Comparison of ENCODE assay signal across 21 mouse cellular contexts in genomic region chr10:94620561-94620960, GRCm38 (mm10).
DNase-seq lines count a peak whose midpoint lies in the region; ATAC-seq and TF ChIP-seq lines count a peak whose summit lies in the region.
"Had no signal": no experiment of that assay in that cellular context is flagged by ENCODE, and none has a peak within 500 bp of the region (broad histone marks: within the 10 kb centered on the region; RNA-seq: fewer than 3 reads in every experiment).

No protein-coding gene starts in this region.

- H3K4me1 ChIP-seq in forebrain, embryonic 10.5 days: peaks cover 37% of the 10 kb centered on the region
- H3K4me1 ChIP-seq in forebrain, embryonic 13.5 days: peaks cover 37% of the 10 kb centered on the region
- peaks cover 42% of the 10 kb centered on the region for H3K4me1 ChIP-seq in hindbrain, embryonic 13.5 days (replicated peaks)
- H3K4me1 ChIP-seq in hindbrain, postnatal 0 days (ENCODE audit: insufficient read depth, low read length): peaks cover 28% of the 10 kb centered on the region
- peaks cover 37% of the 10 kb centered on the region for H3K4me1 ChIP-seq in midbrain, embryonic 12.5 days
- H3K4me1 ChIP-seq in midbrain, embryonic 16.5 days (ENCODE audit: control insufficient read depth, insufficient read depth, low read length): peaks cover 38% of the 10 kb centered on the region
- H3K4me1 ChIP-seq: intestine, embryonic 15.5 days had no signal

- H3K27me3 ChIP-seq in forebrain, embryonic 10.5 days (ENCODE audit: poor library complexity, severe bottlenecking): peaks cover 53% of the 10 kb centered on the region
- no peaks in the 10 kb centered on the region for H3K27me3 ChIP-seq in forebrain, embryonic 13.5 days
- peaks cover 7% of the 10 kb centered on the region; the same call in 1 of the 2 replicates for H3K27me3 ChIP-seq in hindbrain, embryonic 13.5 days
- no peaks in the 10 kb centered on the region for H3K27me3 ChIP-seq in hindbrain, postnatal 0 days (ENCODE audit: insufficient read depth, low read length)
- no peaks in the 10 kb centered on the region for H3K27me3 ChIP-seq in midbrain, embryonic 12.5 days
- no peaks in the 10 kb centered on the region for H3K27me3 ChIP-seq in midbrain, embryonic 16.5 days (ENCODE audit: control insufficient read depth, insufficient read depth, low read depth, low read length)

- no peak overlapping the region for H3K4me3 ChIP-seq in forebrain, embryonic 10.5 days
- no peak overlapping the region for H3K4me3 ChIP-seq in forebrain, embryonic 13.5 days
- no peak overlapping the region for H3K4me3 ChIP-seq in hindbrain, embryonic 13.5 days
- no peak overlapping the region for H3K4me3 ChIP-seq in hindbrain, postnatal 0 days (ENCODE audit: low read length)
- no peak overlapping the region for H3K4me3 ChIP-seq in midbrain, embryonic 12.5 days
- no peak overlapping the region for H3K4me3 ChIP-seq in midbrain, embryonic 16.5 days (ENCODE audit: low read depth, low read length)
- H3K4me3 ChIP-seq: embryonic facial prominence, embryonic 12.5 days; forebrain, embryonic 12.5 days; heart, embryonic 15.5 days; intestine, embryonic 15.5 days had no signal

- H3K27ac ChIP-seq in forebrain, embryonic 10.5 days: 0 out of 2 replicates have a peak overlapping the region, but pooled peaks have one; percentile 16
- no peak overlapping the region; the same call in 1 of the 2 replicates for H3K27ac ChIP-seq in forebrain, embryonic 13.5 days
- H3K27ac ChIP-seq in hindbrain, embryonic 13.5 days: peak overlapping the region; percentile 35; the same call in 1 of the 2 replicates
- H3K27ac ChIP-seq in hindbrain, postnatal 0 days: no peak overlapping the region
- H3K27ac ChIP-seq in midbrain, embryonic 12.5 days (replicated peaks): peak overlapping the region; percentile 46; the same call in 1 of the 2 replicates
- no peak overlapping the region for H3K27ac ChIP-seq in midbrain, embryonic 16.5 days (ENCODE audit: low read length)
- H3K27ac ChIP-seq: embryonic facial prominence, embryonic 12.5 days; heart, embryonic 15.5 days; intestine, embryonic 15.5 days had no signal

- H3K9me3 ChIP-seq in forebrain, embryonic 10.5 days: no peaks in the 10 kb centered on the region
- H3K9me3 ChIP-seq in forebrain, embryonic 13.5 days (replicated peaks): no peaks in the 10 kb centered on the region
- no peaks in the 10 kb centered on the region for H3K9me3 ChIP-seq in hindbrain, embryonic 13.5 days
- H3K9me3 ChIP-seq in hindbrain, postnatal 0 days (ENCODE audit: low read length): no peaks in the 10 kb centered on the region
- H3K9me3 ChIP-seq in midbrain, embryonic 12.5 days: no peaks in the 10 kb centered on the region
- H3K9me3 ChIP-seq in midbrain, embryonic 16.5 days (replicated peaks; ENCODE audit: control insufficient read depth, low read length, poor library complexity, severe bottlenecking): no peaks in the 10 kb centered on the region
- H3K9me3 ChIP-seq: embryonic facial prominence, embryonic 12.5 days; forebrain, embryonic 12.5 days; heart, embryonic 15.5 days; intestine, embryonic 15.5 days had no signal

- no peak for TF ChIP-seq CTCF in hindbrain, postnatal 0 days (IDR thresholded peaks at IDR 0.05; ENCODE audit: low read depth)

- no peak overlapping the region for H3K9ac ChIP-seq in forebrain, embryonic 13.5 days
- H3K9ac ChIP-seq in hindbrain, embryonic 13.5 days: no peak overlapping the region
- no peak overlapping the region for H3K9ac ChIP-seq in hindbrain, postnatal 0 days (replicated peaks; ENCODE audit: low read length)
- H3K9ac ChIP-seq in midbrain, embryonic 12.5 days (replicated peaks): no peak overlapping the region
- H3K9ac ChIP-seq in midbrain, embryonic 16.5 days (ENCODE audit: low read depth, low read length): no peak overlapping the region
- H3K9ac ChIP-seq: embryonic facial prominence, embryonic 12.5 days; forebrain, embryonic 12.5 days; forebrain, postnatal 0 days; heart, embryonic 15.5 days; intestine, embryonic 15.5 days had no signal

- H3K36me3 ChIP-seq in forebrain, embryonic 10.5 days (replicated peaks): no peaks in the 10 kb centered on the region
- H3K36me3 ChIP-seq in forebrain, embryonic 13.5 days (ENCODE audit: poor library complexity, severe bottlenecking): no peaks in the 10 kb centered on the region
- H3K36me3 ChIP-seq in hindbrain, embryonic 13.5 days: no peaks in the 10 kb centered on the region
- no peaks in the 10 kb centered on the region for H3K36me3 ChIP-seq in hindbrain, postnatal 0 days (ENCODE audit: insufficient read depth, low read length)
- no peaks in the 10 kb centered on the region for H3K36me3 ChIP-seq in midbrain, embryonic 12.5 days
- no peaks in the 10 kb centered on the region for H3K36me3 ChIP-seq in midbrain, embryonic 16.5 days (ENCODE audit: control insufficient read depth, insufficient read depth, low read length)
- H3K36me3 ChIP-seq: embryonic facial prominence, embryonic 12.5 days; forebrain, embryonic 12.5 days; heart, embryonic 15.5 days; intestine, embryonic 15.5 days had no signal

- H3K4me2 ChIP-seq in forebrain, embryonic 13.5 days: no peak overlapping the region
- no peak overlapping the region for H3K4me2 ChIP-seq in hindbrain, embryonic 13.5 days
- H3K4me2 ChIP-seq in hindbrain, postnatal 0 days (ENCODE audit: low read depth, low read length): no peak overlapping the region
- H3K4me2 ChIP-seq in midbrain, embryonic 12.5 days (replicated peaks): no peak overlapping the region
- no peak overlapping the region for H3K4me2 ChIP-seq in midbrain, embryonic 16.5 days (ENCODE audit: low read length)
- H3K4me2 ChIP-seq: heart, embryonic 11.5 days; heart, embryonic 15.5 days; intestine, embryonic 15.5 days had no signal

- no peak for DNase-seq in forebrain, embryonic 10.5 days (ENCODE audit: extremely low spot score, low spot score)
- no peak for DNase-seq in hindbrain, postnatal 0 days (ENCODE audit: low spot score)
- no peak for DNase-seq in adrenal gland, adult 2 months
- DNase-seq: adrenal gland, postnatal 14 days; B cell, adult 2 months; cerebellum, adult 9-10 months; cerebellum, postnatal 25 days; forebrain, postnatal 0 days; gastrocnemius, postnatal 36 days; heart, adult 18-20 months; heart, postnatal 14 days had no signal

- 65% methylated on average over 6 of the region's 6 CpGs for WGBS in forebrain, embryonic 10.5 days
- 66% methylated on average over 6 of the region's 6 CpGs for WGBS in forebrain, embryonic 13.5 days
- WGBS in hindbrain, embryonic 13.5 days: 62% methylated on average over 6 of the region's 6 CpGs
- WGBS in hindbrain, postnatal 0 days: 52% methylated on average over 6 of the region's 6 CpGs
- 68% methylated on average over 6 of the region's 6 CpGs for WGBS in midbrain, embryonic 12.5 days
- 65% methylated on average over 6 of the region's 6 CpGs for WGBS in midbrain, embryonic 16.5 days

- ATAC-seq in forebrain, embryonic 13.5 days: no peak
- ATAC-seq in hindbrain, embryonic 13.5 days (ENCODE audit: low FRiP score): no peak
- ATAC-seq in hindbrain, postnatal 0 days: no peak
- no peak for ATAC-seq in midbrain, embryonic 12.5 days (ENCODE audit: low FRiP score, low read depth)
- no peak for ATAC-seq in midbrain, embryonic 16.5 days
- ATAC-seq: CD4-positive, CD25-positive, alpha-beta regulatory T cell, adult 4 months; forebrain, postnatal 0 days; intestine, embryonic 15.5 days had no signal

Comparison
In these comparisons a context has a peak if more than half of its experiments do, and no peak if none do; other contexts are left out.
1. H3K27ac ChIP-seq: peak in forebrain, embryonic 10.5 days (single experiment), hindbrain, embryonic 13.5 days (single experiment) and midbrain, embryonic 12.5 days (single experiment); none in forebrain, embryonic 13.5 days (single experiment), hindbrain, postnatal 0 days (single experiment) and midbrain, embryonic 16.5 days (single experiment).